Mouse (Mus musculus) lung, postnatal 0 days (tissue): ENCODE measurements around the gene D630003M21Rik.

Experiments
- CTCF ChIP-seq: IDR thresholded peaks from 2 replicates; pipeline ENCODE4 v1.5.1; 2016; ENCODE audit warnings: antibody characterized with exemption, mild to moderate bottlenecking
- EP300 ChIP-seq: IDR thresholded peaks from 2 replicates; pipeline ENCODE4 v1.6.1; 2016; ENCODE audit warnings: antibody characterized with exemption, mild to moderate bottlenecking, control low read depth

GRCm38 (mm10) chr2:158174438-158174837 lies 54.6 kb downstream of the D630003M21Rik start:
- TF ChIP-seq CTCF (no peak), EP300 (no peak)
